Mouse (Mus musculus) heart, postnatal 0 days (tissue): ENCODE results near the gene Tars2. TPM values are rescaled to one million over a fixed set of nuclear protein-coding genes. Genes with fewer than 3 reads are reported as not detected.
"Not testable (repeated sequence)": the region's sequence is repeated elsewhere in the genome, so short reads cannot be mapped to it uniquely, and the experiment has no call there.

Experiments
- ATAC-seq: fragments of 200-750 bp; cut with Nextera tagmentation; 2 replicates; pipeline ENCODE4 v1.8.0; 2017; ENCODE audit warnings: low read depth, moderate number of reproducible peaks, moderate library complexity; ENCODE audit not compliant: insufficient read depth
- DNase-seq: peaks from one replicate; pipeline ENCODE4 v3.0.0-alpha.2; 2016; ENCODE audit warnings: low spot score
- H3K27ac ChIP-seq: fragments of 300-500 bp; sonication (generic); 2 replicates; pipeline ENCODE4 v1.5.1; 2014; ENCODE audit warnings: low read depth, mild to moderate bottlenecking
- H3K27me3 ChIP-seq: fragments of 300-500 bp; sonication (generic); 2 replicates; pipeline ENCODE4 v1.6.1; 2014; ENCODE audit warnings: low read length, mixed read lengths; ENCODE audit not compliant: control insufficient read depth, insufficient read depth
- H3K36me3 ChIP-seq: fragments of 300-500 bp; sonication (generic); replicated peaks from 2 replicates; pipeline ENCODE4 v1.6.1; 2014; ENCODE audit warnings: low read length, mixed read lengths; ENCODE audit not compliant: control insufficient read depth, insufficient read depth
- H3K4me1 ChIP-seq: fragments of 300-500 bp; sonication (generic); 2 replicates; pipeline ENCODE4 v1.6.1; 2014; ENCODE audit warnings: antibody characterized with exemption; ENCODE audit not compliant: control insufficient read depth, insufficient read depth
- H3K4me2 ChIP-seq: fragments of 300-500 bp; sonication (generic); 2 replicates; pipeline ENCODE4 v1.6.1; 2014; ENCODE audit warnings: low read depth, mild to moderate bottlenecking, low read length, moderate library complexity
- H3K4me3 ChIP-seq: fragments of 300-500 bp; sonication (generic); 2 replicates; pipeline ENCODE4 v1.5.1; 2014; ENCODE audit warnings: low read depth, low read length
- H3K9ac ChIP-seq: fragments of 300-500 bp; sonication (generic); replicated peaks from 2 replicates; pipeline ENCODE4 v1.6.1; 2014; ENCODE audit warnings: low read depth, low read length, mixed read lengths
- H3K9me3 ChIP-seq: fragments of 300-500 bp; sonication (generic); replicated peaks from 2 replicates; pipeline ENCODE4 v1.6.1; 2016; ENCODE audit warnings: low read length; ENCODE audit not compliant: control insufficient read depth
- CTCF ChIP-seq: IDR thresholded peaks from 2 replicates; pipeline ENCODE4 v1.5.1; 2016; ENCODE audit warnings: antibody characterized with exemption, control low read depth, low read depth
- EP300 ChIP-seq: IDR thresholded peaks from 2 replicates; pipeline ENCODE4 v1.6.1; 2016; ENCODE audit warnings: antibody characterized with exemption, low read depth
- WGBS: fragments of 180-500 bp; shearing (Covaris S2); extraction: QIAGEN DNeasy Blood & Tissue Kit; methylation state at CpG from one replicate; pipeline ENCODE4 v1.1.7; 2014; 5-methylcytosine and 5-hydroxymethylcytosine counted together
- microRNA-seq: library from miRNA; unstranded; fragments of <30 nt; microRNA quantifications from one replicate; pipeline ENCODE4, GENCODE M21; 2016
- polyA plus RNA-seq: library from polyadenylated mRNA; unstranded; fragments of >200 nt; fragmentation: Nextera tagmentation; extraction: Ambion mirVana; gene quantifications from 2 replicates; pipeline ENCODE4 v1.2.1, GENCODE M21; 2015
- total RNA-seq: library from RNA; depleted of rRNA; stranded (reverse); fragments of >200 nt; gene quantifications from 2 replicates; pipeline ENCODE4 v1.2.3, GENCODE M21; 2014; ENCODE audit warnings: low replicate concordance; rRNA removed

The Tars2 gene
- total and polyA plus RNA-seq, 2 experiments from 2014 or later: 30.0 to 43.5 TPM

DNA sequence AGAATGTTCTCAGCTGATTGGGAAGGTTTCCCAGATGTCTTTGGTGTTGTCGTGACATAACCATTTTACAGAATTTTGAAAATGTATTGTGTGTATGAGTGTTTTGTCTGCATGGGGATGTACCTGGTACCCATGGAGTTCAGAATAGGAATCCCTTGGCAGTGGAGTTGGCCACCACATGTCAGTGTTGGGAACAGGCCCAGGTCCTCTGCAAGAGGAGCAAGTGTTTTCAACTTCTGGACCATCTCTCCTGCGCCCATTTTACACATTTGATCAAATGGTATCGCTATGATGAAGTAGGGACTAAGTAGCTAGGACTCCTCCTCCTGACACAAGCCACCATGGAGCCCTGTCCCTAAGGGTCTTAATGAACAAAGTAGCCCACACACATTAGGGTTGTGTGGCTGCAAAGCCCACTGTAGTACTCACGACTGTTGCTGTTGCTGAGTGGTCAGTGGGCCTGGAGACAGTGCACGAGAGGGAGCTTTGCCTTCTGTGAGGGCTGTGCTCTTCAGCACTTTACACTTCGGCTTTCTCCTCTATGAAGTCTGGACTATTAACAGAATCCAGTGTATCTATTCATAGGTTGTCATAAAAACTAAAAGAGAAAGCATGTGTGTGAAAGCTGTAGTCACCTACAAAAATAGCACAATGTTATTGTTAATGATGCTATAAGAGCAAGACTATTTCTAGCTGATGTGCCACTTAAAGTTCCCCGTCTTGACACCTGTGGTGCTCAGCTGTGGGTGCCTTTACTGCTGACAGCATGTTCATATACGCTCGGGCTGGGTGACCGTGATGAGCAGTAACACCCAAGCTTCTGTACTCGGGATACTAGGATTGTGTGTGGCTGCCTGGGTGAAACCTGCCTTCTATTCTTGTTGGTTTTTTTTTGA lies 65.0 kb downstream of the Tars2 start:
- DNase-seq (peak; percentile 80), ATAC-seq (peak; percentile 61)
- H3K27ac ChIP-seq: peak overlapping the region; percentile 87
- TF ChIP-seq CTCF: no peak
- TF ChIP-seq EP300: no peak
- H3K36me3 ChIP-seq: no peaks in the 10 kb centered on the region
- H3K9ac ChIP-seq: no peak overlapping the region
- 46% methylated on average over 11 of the region's 11 CpGs for WGBS
- H3K27me3 ChIP-seq: no peaks in the 10 kb centered on the region
- no peak overlapping the region for H3K4me3 ChIP-seq
- peaks cover 50% of the 10 kb centered on the region for H3K4me1 ChIP-seq
- no peaks in the 10 kb centered on the region for H3K9me3 ChIP-seq
- no peak overlapping the region for H3K4me2 ChIP-seq

DNA sequence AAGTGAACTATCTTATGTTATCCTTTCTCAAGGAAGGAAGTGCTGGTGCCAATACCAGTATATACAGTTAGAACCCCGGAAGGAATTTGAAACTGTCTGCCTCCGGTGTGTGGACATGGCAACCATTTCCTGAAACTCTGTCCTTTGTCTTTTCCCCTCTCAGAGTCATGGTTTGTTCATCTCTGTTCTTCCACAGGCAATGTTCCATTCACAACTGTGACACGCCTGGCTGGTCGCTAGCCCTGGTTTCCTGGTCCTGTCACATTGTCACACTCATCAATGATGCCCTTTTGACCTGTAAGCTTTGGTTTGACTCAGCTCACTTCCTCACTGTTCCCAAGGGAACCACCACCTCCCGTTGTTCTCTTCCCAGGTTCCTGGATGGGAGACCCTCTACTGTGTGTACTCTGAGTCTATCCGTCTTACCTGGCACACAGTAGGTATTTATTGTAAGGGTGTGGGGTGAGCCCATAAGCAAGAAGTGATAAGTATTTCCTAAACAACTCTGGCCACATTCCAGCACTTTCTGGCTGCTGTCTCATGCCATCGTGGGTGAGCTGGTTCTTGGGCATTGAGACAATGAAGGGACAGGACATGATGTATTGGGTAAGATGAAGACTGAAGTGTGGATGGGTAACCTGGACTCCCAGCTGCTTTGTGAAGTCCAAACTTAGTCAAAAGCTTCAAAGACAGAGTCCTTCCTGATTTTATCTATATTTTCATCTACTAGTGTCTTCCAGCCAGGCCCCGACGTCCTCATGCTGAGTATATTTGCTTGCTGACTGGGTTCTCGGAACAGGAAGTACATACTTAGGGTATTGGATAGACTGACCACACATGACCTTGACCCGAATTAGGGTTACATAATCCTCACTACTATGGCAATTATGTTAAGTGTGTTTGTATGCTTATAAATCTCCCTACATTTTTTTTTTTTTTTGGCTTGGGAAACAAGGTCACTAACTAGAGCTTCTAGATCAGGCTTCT lies 65.9 kb downstream of the Tars2 start:
- Histone ChIP-seq H3K4me1 (peaks cover 49% of the 10 kb centered on the region), H3K27me3 (no peaks in the 10 kb centered on the region), H3K36me3 (no peaks in the 10 kb centered on the region), H3K4me3 (no peak overlapping the region), H3K4me2 (no peak overlapping the region), H3K9ac (no peak overlapping the region), H3K9me3 (no peaks in the 10 kb centered on the region), H3K27ac (peak overlapping the region; percentile 87)
- ATAC-seq (no peak), DNase-seq (no peak)
- 52% methylated on average over 11 of the region's 11 CpGs for WGBS
- no peak for TF ChIP-seq EP300

DNA sequence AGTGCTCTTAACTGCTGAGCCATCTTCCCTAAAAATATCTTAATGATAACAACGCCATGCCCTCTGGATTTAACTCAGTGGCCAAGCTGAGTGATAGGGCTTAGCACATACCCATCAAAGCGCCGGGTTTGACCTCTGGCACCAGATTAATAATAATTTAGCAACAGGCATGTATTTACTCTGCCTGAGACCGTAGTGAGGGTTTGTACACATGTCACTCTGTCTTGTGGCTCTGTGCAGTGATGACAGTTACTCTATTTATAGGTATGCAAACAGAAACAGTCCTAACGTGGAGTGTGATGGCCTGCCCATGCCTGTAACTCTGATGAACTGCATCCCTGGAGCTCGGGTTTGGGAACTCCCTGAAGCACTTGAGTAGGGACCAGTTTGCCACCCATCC lies 67.3 kb downstream of the Tars2 start:
- no peak overlapping the region for H3K9ac ChIP-seq
- WGBS: 25% methylated on average over 6 of the region's 6 CpGs
- TF ChIP-seq EP300: peak; percentile 88
- no peak for TF ChIP-seq CTCF
- no peaks in the 10 kb centered on the region for H3K9me3 ChIP-seq
- H3K27me3 ChIP-seq: no peaks in the 10 kb centered on the region
- H3K36me3 ChIP-seq: no peaks in the 10 kb centered on the region
- no peak overlapping the region for H3K4me2 ChIP-seq
- peak; percentile 88 for DNase-seq
- H3K4me1 ChIP-seq: peaks cover 63% of the 10 kb centered on the region
- H3K27ac ChIP-seq: peak overlapping the region; percentile 87
- H3K4me3 ChIP-seq: no peak overlapping the region
- ATAC-seq: peak; percentile 71

DNA sequence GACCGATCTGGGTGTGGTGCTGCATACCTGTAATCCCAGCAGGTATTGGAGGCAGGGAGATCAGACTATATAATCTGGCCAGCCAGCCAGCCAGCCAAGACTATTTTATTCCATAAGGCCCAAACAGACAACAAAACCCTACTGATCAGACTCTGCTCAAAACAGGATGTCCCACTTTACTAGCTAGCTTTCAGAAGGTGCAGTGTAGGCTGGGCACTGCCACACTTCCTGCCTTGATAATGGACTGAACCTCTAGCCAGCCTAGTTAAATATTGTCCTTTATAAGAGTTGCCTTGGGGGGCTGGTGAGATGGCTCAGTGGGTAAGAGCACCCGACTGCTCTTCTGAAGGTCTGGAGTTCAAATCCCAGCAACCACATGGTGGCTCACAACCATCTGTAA lies 69.5 kb downstream of the Tars2 start:
- not testable (repeated sequence) for H3K4me3 ChIP-seq, H3K9ac ChIP-seq, H3K27me3 ChIP-seq, ATAC-seq, DNase-seq, H3K4me2 ChIP-seq, H3K9me3 ChIP-seq, H3K36me3 ChIP-seq
- peaks cover 65% of the 10 kb centered on the region for H3K4me1 ChIP-seq
- peak overlapping the region; percentile 96 for H3K27ac ChIP-seq
- 87% methylated on average over 2 of the region's 2 CpGs for WGBS

Small RNA genes lying within 50 kb of the gene (microRNA-seq; reads per million reads assigned to microRNA genes)
- gene Mir7014: not detected

Other genes starting within 250 kb of the Tars2 start
- 6.4 and 9.9 TPM in 2 replicates for gene Ctss, start 233.4 kb downstream of the Tars2 start, total RNA-seq
- gene Ctss, start 233.4 kb downstream of the Tars2 start, polyA plus RNA-seq: 17.0 and 17.5 TPM in 2 replicates
- gene Hormad1, start 200.5 kb downstream of the Tars2 start, total RNA-seq: not detected in 2 replicates
- not detected in 2 replicates for gene Hormad1, start 200.5 kb downstream of the Tars2 start, polyA plus RNA-seq
- gene Golph3l, start 171.3 kb downstream of the Tars2 start, total RNA-seq: 11.2 and 15.2 TPM in 2 replicates
- gene Golph3l, start 171.3 kb downstream of the Tars2 start, polyA plus RNA-seq: 18.0 and 21.0 TPM in 2 replicates
- 43.3 and 49.6 TPM in 2 replicates for gene Ensa, start 135.2 kb downstream of the Tars2 start, total RNA-seq
- 38.5 and 40.6 TPM in 2 replicates for gene Ensa, start 135.2 kb downstream of the Tars2 start, polyA plus RNA-seq
- 213 and 278 TPM in 2 replicates for gene Mcl1, start 101.4 kb downstream of the Tars2 start, total RNA-seq
- 50.1 and 51.9 TPM in 2 replicates for gene Mcl1, start 101.4 kb downstream of the Tars2 start, polyA plus RNA-seq
- gene Adamtsl4, start 72.3 kb downstream of the Tars2 start, total RNA-seq: 20.2 and 23.8 TPM in 2 replicates
- gene Adamtsl4, start 72.3 kb downstream of the Tars2 start, polyA plus RNA-seq: 7.5 and 11.2 TPM in 2 replicates
- gene Ecm1, start 20.6 kb downstream of the Tars2 start, total RNA-seq: 22.9 and 63.8 TPM in 2 replicates
- 55.8 and 59.6 TPM in 2 replicates for gene Ecm1, start 20.6 kb downstream of the Tars2 start, polyA plus RNA-seq
- gene Rprd2, start 58.7 kb upstream of the Tars2 start, total RNA-seq: 25.6 and 28.8 TPM in 2 replicates
- gene Rprd2, start 58.7 kb upstream of the Tars2 start, polyA plus RNA-seq: 15.8 and 20.8 TPM in 2 replicates
- gene Prpf3, start 95.7 kb upstream of the Tars2 start, total RNA-seq: 2.2 and 6.0 TPM in 2 replicates
- 15.8 and 16.3 TPM in 2 replicates for gene Prpf3, start 95.7 kb upstream of the Tars2 start, polyA plus RNA-seq
- 142 and 222 TPM in 2 replicates for gene Mrps21, start 111.3 kb upstream of the Tars2 start, total RNA-seq
- gene Mrps21, start 111.3 kb upstream of the Tars2 start, polyA plus RNA-seq: 521 and 561 TPM in 2 replicates
- 2.3 and 7.3 TPM in 2 replicates for gene Ciart, start 122.0 kb upstream of the Tars2 start, total RNA-seq
- gene Ciart, start 122.0 kb upstream of the Tars2 start, polyA plus RNA-seq: 1.8 and 1.9 TPM in 2 replicates
- gene BC028528, start 131.8 kb upstream of the Tars2 start, total RNA-seq: 5.3 and 41.9 TPM in 2 replicates
- gene BC028528, start 131.8 kb upstream of the Tars2 start, polyA plus RNA-seq: 38.0 and 39.2 TPM in 2 replicates
- 121 and 138 TPM in 2 replicates for gene Aph1a, start 133.8 kb upstream of the Tars2 start, total RNA-seq
- 42.7 and 50.8 TPM in 2 replicates for gene Aph1a, start 133.8 kb upstream of the Tars2 start, polyA plus RNA-seq
- 126 and 131 TPM in 2 replicates for gene Car14, start 144.5 kb upstream of the Tars2 start, total RNA-seq
- gene Car14, start 144.5 kb upstream of the Tars2 start, polyA plus RNA-seq: 137 and 144 TPM in 2 replicates
- 25.9 and 33.5 TPM in 2 replicates for gene Anp32e, start 169.0 kb upstream of the Tars2 start, total RNA-seq
- 105 and 118 TPM in 2 replicates for gene Anp32e, start 169.0 kb upstream of the Tars2 start, polyA plus RNA-seq
- gene Plekho1, start 235.8 kb upstream of the Tars2 start, total RNA-seq: 116 and 138 TPM in 2 replicates
- 74.9 and 94.8 TPM in 2 replicates for gene Plekho1, start 235.8 kb upstream of the Tars2 start, polyA plus RNA-seq